Mouse (Mus musculus): ENCODE measurements around the gene Rpl41. TPM values are rescaled to one million over a fixed set of nuclear protein-coding genes. Genes with fewer than 3 reads are reported as not detected.

Gene Rpl41
- polyA plus RNA-seq, 1 experiment from 2014 or later: 2,991 TPM

GRCm38 (mm10) chr10:128538340-128538870, 10.7 kb downstream of the Rpl41 start:
- H3K27me3 ChIP-seq (ENCODE audit: control insufficient read depth, insufficient read depth, low read length): no peaks in the 10 kb centered on the region
- DNase-seq (ENCODE audit: low spot score, missing footprints) (no peak), ATAC-seq (ENCODE audit: low FRiP score) (no peak)
- H3K4me2 ChIP-seq: no peak overlapping the region
- H3K4me3 ChIP-seq (ENCODE audit: low read depth, low read length): no peak overlapping the region
- H3K9ac ChIP-seq (ENCODE audit: low read length): no peak overlapping the region
- H3K36me3 ChIP-seq (ENCODE audit: control insufficient read depth, insufficient read depth, low read length): peaks cover 6% of the 10 kb centered on the region; the same call in 1 of the 2 replicates
- no peaks in the 10 kb centered on the region; the same call in none of the 2 replicates for H3K4me1 ChIP-seq (ENCODE audit: control insufficient read depth, insufficient read depth, low read length)
- no peak overlapping the region for H3K27ac ChIP-seq (ENCODE audit: low read depth, low read length)
- H3K9me3 ChIP-seq (ENCODE audit: control insufficient read depth, low read length): no peaks in the 10 kb centered on the region
- WGBS: 100% methylated on average over 1 of the region's 1 CpGs

- DNase-seq (ENCODE audit: low spot score, missing footprints) (peak; percentile 98), ATAC-seq (ENCODE audit: low FRiP score) (peak; percentile 93)
- H3K4me3 ChIP-seq (ENCODE audit: low read depth, low read length): peak overlapping the region; percentile 9; the same call in 1 of the 2 replicates
- H3K9me3 ChIP-seq (ENCODE audit: control insufficient read depth, low read length): no peaks in the 10 kb centered on the region
- no peaks in the 10 kb centered on the region for H3K27me3 ChIP-seq (ENCODE audit: control insufficient read depth, insufficient read depth, low read length)
- H3K27ac ChIP-seq (ENCODE audit: low read depth, low read length): no peak overlapping the region
- peak overlapping the region; percentile 32 for H3K4me2 ChIP-seq
- 15% methylated on average over 18 of the region's 18 CpGs for WGBS
- no peaks in the 10 kb centered on the region; the same call in none of the 2 replicates for H3K4me1 ChIP-seq (ENCODE audit: control insufficient read depth, insufficient read depth, low read length)
- H3K9ac ChIP-seq (ENCODE audit: low read length): no peak overlapping the region
- H3K36me3 ChIP-seq (ENCODE audit: control insufficient read depth, insufficient read depth, low read length): no peaks in the 10 kb centered on the region
Observed at GRCm38 (mm10) chr10:128536266-128536940, 12.7 kb downstream of the Rpl41 start.

- ATAC-seq (ENCODE audit: low FRiP score): no peak; the same call in 1 of the 2 replicates
Observed at GRCm38 (mm10) chr10:128535624-128536265, 13.4 kb downstream of the Rpl41 start.

DNA sequence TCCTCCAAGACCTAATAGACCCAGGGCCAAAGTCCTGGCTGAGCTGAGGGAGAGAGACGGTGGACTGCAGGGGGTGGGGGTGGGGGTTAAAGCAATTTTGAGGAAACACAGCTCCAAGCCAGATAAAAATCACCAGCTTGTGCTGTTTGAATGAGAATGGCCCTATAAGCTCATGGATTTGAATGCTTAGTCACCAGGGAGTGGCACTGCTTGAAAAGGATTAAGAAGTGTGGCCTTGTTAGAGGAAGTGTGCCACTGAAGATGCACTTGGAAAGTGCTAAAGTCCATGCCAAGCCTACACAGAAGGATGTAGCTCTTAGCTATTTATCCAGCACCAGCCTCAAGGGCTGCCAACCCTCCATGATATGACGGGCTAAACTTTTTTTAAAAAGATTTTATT, 13.9 kb downstream of the Rpl41 start:
- Histone ChIP-seq H3K27ac (ENCODE audit: low read depth, low read length) (no peak overlapping the region), H3K9me3 (ENCODE audit: control insufficient read depth, low read length) (no peaks in the 10 kb centered on the region), H3K4me1 (ENCODE audit: control insufficient read depth, insufficient read depth, low read length) (no peaks in the 10 kb centered on the region; the same call in none of the 2 replicates), H3K27me3 (ENCODE audit: control insufficient read depth, insufficient read depth, low read length) (no peaks in the 10 kb centered on the region), H3K4me3 (ENCODE audit: low read depth, low read length) (no peak overlapping the region), H3K36me3 (ENCODE audit: control insufficient read depth, insufficient read depth, low read length) (no peaks in the 10 kb centered on the region), H3K4me2 (no peak overlapping the region), H3K9ac (ENCODE audit: low read length) (no peak overlapping the region)
- no peak for DNase-seq (ENCODE audit: low spot score, missing footprints)
- ATAC-seq (ENCODE audit: low FRiP score): no peak
- 78% methylated on average over 2 of the region's 2 CpGs for WGBS

More at GRCm38 (mm10) chr10:128535624-128536265, 13.4 kb downstream of the Rpl41 start:
- Histone ChIP-seq H3K36me3 (ENCODE audit: control insufficient read depth, insufficient read depth, low read length) (no peaks in the 10 kb centered on the region), H3K27ac (ENCODE audit: low read depth, low read length) (no peak overlapping the region), H3K4me3 (ENCODE audit: low read depth, low read length) (peak overlapping the region; percentile 9; the same call in 1 of the 2 replicates), H3K9me3 (ENCODE audit: control insufficient read depth, low read length) (no peaks in the 10 kb centered on the region), H3K27me3 (ENCODE audit: control insufficient read depth, insufficient read depth, low read length) (no peaks in the 10 kb centered on the region), H3K4me2 (peak overlapping the region; percentile 32), H3K4me1 (ENCODE audit: control insufficient read depth, insufficient read depth, low read length) (no peaks in the 10 kb centered on the region; the same call in none of the 2 replicates), H3K9ac (ENCODE audit: low read length) (no peak overlapping the region)
- DNase-seq (ENCODE audit: low spot score, missing footprints): no peak
- WGBS: 79% methylated on average over 4 of the region's 4 CpGs

- peak; percentile 26; the same call in 1 of the 2 replicates for ATAC-seq (ENCODE audit: low FRiP score)
- peaks cover 21% of the 10 kb centered on the region for H3K27me3 ChIP-seq (ENCODE audit: control insufficient read depth, insufficient read depth, low read length)
- 33% methylated on average over 28 of the region's 28 CpGs for WGBS
- H3K9ac ChIP-seq (ENCODE audit: low read length): peak overlapping the region; percentile 68; the same call in 1 of the 2 replicates
- H3K4me1 ChIP-seq (ENCODE audit: control insufficient read depth, insufficient read depth, low read length): 0 out of 2 replicates have a peak, but pooled peaks cover 5% of the 10 kb centered on the region
- peak; percentile 87 for DNase-seq (ENCODE audit: low spot score, missing footprints)
- H3K4me2 ChIP-seq: peak overlapping the region; percentile 100
- no peaks in the 10 kb centered on the region for H3K36me3 ChIP-seq (ENCODE audit: control insufficient read depth, insufficient read depth, low read length)
- no peak overlapping the region for H3K27ac ChIP-seq (ENCODE audit: low read depth, low read length)
- H3K4me3 ChIP-seq (ENCODE audit: low read depth, low read length): peak overlapping the region; percentile 72
- H3K9me3 ChIP-seq (ENCODE audit: control insufficient read depth, low read length): no peaks in the 10 kb centered on the region
Observed at GRCm38 (mm10) chr10:128526366-128527356, 22.4 kb downstream of the Rpl41 start.

DNA sequence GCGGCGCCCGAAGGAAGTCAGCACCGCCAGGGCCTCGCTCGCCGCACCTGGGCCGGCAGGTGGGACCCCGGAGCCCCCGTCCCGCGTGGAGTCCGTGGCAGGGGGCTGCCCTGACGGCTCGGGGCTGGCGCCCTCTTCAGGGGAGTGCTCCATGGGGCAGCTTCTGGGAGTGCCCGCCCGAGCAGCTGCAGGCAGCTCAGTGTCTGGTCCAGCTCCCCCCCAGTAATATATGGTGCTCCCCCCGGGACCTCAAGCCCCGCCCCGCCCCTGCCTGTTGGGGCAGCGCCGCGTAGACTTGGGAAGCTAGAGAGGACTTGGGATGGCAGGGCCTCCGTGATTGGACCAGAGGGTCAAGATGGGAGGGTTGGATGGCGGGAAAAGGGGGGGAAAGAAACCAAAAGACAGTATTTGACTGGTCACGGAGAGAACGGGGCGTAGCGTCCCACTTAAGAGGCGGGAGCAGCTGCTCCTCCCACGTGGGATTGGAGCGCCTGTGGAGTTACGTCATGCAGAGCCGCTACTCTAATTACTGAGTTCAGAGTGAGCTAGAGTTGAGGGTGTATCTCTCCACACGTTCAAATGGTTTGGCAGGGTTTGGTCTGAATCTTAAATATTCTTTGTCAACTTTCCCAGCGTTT, 23.3 kb downstream of the Rpl41 start, which contains the start of gene Esyt1:
TSS of gene Esyt1 (minus strand) at position 201 of the 638 bp plus-strand sequence.
- H3K9me3 ChIP-seq (ENCODE audit: control insufficient read depth, low read length): no peaks in the 10 kb centered on the region
- H3K4me2 ChIP-seq: peak within 1 kb of the TSS; percentile 100
- peak within 1 kb of the TSS; percentile 14; the same call in 1 of the 2 replicates for H3K27ac ChIP-seq (ENCODE audit: low read depth, low read length)
- H3K36me3 ChIP-seq (ENCODE audit: control insufficient read depth, insufficient read depth, low read length): no peaks in the 10 kb centered on the region
- H3K9ac ChIP-seq (ENCODE audit: low read length): peak within 1 kb of the TSS; percentile 68
- H3K4me3 ChIP-seq (ENCODE audit: low read depth, low read length): peak within 1 kb of the TSS; percentile 72
- peak; percentile 97 for ATAC-seq (ENCODE audit: low FRiP score)
- peaks cover 21% of the 10 kb centered on the region for H3K27me3 ChIP-seq (ENCODE audit: control insufficient read depth, insufficient read depth, low read length)
- under 1% methylated on average over 37 of the region's 37 CpGs for WGBS
- H3K4me1 ChIP-seq (ENCODE audit: control insufficient read depth, insufficient read depth, low read length): 0 out of 2 replicates have a peak, but pooled peaks cover 5% of the 10 kb centered on the region
- DNase-seq (ENCODE audit: low spot score, missing footprints): peak; percentile 98

DNA sequence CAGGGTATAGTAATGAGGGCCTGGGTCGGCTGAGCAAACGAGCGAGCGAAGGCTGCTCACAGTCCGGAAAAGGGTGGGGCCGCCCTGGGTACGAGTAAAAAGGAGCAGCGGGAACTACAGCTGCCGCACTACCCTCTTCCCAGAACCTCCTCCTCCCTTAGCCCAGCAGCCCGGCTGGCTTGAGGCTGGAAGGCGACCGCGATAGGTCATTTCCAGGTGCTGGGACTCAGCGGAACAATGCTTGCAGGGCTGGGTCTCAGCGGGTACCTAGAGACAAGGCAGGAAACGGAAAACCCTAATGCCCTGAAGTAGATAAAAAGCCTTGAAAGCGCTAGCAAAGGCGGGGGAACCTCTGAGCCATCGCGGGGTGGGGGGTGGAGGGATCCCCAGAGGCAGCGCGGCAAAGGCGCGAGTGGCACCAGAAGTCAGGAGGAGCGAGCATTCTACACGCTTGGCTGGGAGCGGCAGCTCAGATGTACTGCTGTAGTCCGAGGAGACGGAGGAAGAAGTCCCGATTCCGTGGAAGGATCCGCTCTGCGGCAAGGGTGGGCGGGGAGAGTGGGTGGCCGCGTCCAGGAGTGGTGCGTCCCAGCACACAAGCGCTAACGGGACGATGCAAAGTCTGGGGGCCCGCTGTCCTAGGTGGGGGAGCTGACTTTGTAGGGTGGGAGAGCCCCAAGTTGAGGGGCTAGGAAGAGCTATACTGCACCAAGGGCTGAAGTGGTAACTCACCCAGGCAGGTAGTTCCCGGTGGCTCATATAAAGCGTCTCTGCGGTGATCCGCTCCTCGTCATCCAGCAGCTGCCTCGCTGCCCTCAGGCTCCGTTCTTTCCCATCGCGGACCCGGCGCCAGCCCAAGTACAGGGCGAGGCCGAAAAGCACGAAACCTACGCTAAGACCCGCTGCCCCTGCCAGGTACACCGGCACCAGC, 24.1 kb downstream of the Rpl41 start:
- Histone ChIP-seq H3K4me1 (ENCODE audit: control insufficient read depth, insufficient read depth, low read length) (0 out of 2 replicates have a peak, but pooled peaks cover 5% of the 10 kb centered on the region), H3K9me3 (ENCODE audit: control insufficient read depth, low read length) (no peaks in the 10 kb centered on the region), H3K9ac (ENCODE audit: low read length) (peak overlapping the region; percentile 68), H3K4me3 (ENCODE audit: low read depth, low read length) (peak overlapping the region; percentile 72), H3K27me3 (ENCODE audit: control insufficient read depth, insufficient read depth, low read length) (peaks cover 21% of the 10 kb centered on the region), H3K27ac (ENCODE audit: low read depth, low read length) (peak overlapping the region; percentile 14; the same call in 1 of the 2 replicates), H3K4me2 (peak overlapping the region; percentile 100), H3K36me3 (ENCODE audit: control insufficient read depth, insufficient read depth, low read length) (no peaks in the 10 kb centered on the region)
- WGBS: under 1% methylated on average over 58 of the region's 58 CpGs
- ATAC-seq (ENCODE audit: low FRiP score): peak; percentile 14
- no peak for DNase-seq (ENCODE audit: low spot score, missing footprints)

Measured in midbrain, embryonic 11.5 days (tissue).